Mouse (Mus musculus) ES-Bruce4 (cell line): ENCODE measurements around the gene Tbl2.

Experiments used
- CTCF ChIP-seq: IDR thresholded peaks from one replicate; pipeline ENCODE4 v1.8.1; 2011; ENCODE audit warnings: low read depth, low read length
- EP300 ChIP-seq: IDR thresholded peaks from 2 replicates; pipeline ENCODE4 v1.6.1; 2011; ENCODE audit warnings: low read depth, low read length; ENCODE audit not compliant: insufficient read depth
- POLR2A ChIP-seq: IDR thresholded peaks from one replicate; pipeline ENCODE4 v1.8.1; 2011; ENCODE audit warnings: low read length; ENCODE audit not compliant: insufficient read depth

GRCm38 (mm10) chr5:135178523-135178922, 29.1 kb downstream of the Tbl2 start:
- TF ChIP-seq CTCF (no peak), POLR2A (no peak), EP300 (no peak)
